Mouse (Mus musculus) left cerebral cortex, adult 18-20 months (tissue): Measurements from ENCODE around the gene Pla2g4b. TPM values are rescaled to one million over a fixed set of nuclear protein-coding genes. Genes with fewer than 3 reads are reported as not detected.

Source experiments
- DNase-seq, 2 experiments: peaks; one replicate each; pipeline ENCODE4 v3.0.0; 2021 to 2022; ENCODE audit warnings: low spot score in 2 of 2, mixed read lengths in 1 of 2
- microRNA-seq, 2 experiments: library from miRNA; unstranded; fragments of <30 nt; microRNA quantifications; one replicate each; pipeline ENCODE4 v1.2.0; 2021
- total RNA-seq, 2 experiments: library from RNA; stranded (reverse); gene quantifications; 2 replicates each; pipeline ENCODE4 v1.2.3; 2021

The Pla2g4b gene
- total RNA-seq, 2 experiments from 2014 or later: 3.2 to 3.3 TPM

DNA sequence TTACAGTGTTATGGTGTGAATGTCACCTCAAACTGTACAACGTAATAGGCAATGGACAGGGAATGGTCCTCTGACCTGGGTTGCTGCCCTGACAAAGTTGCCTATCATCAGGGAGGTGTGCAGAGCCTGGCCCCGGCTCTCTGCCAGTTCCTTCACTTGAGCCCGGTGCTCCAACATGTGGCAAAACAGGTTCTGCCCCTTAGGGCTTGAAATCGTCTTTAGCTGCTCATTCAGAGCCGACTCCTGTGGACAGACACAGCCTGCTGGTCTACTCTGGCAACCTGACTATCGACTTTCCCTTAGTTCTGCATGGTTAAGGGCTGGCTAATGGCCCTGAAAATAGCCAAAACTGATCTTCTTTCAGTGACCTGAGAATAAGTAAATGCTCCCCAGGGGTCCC lies 27.0 kb downstream of the Pla2g4b start:
- no peak for DNase-seq

DNA sequence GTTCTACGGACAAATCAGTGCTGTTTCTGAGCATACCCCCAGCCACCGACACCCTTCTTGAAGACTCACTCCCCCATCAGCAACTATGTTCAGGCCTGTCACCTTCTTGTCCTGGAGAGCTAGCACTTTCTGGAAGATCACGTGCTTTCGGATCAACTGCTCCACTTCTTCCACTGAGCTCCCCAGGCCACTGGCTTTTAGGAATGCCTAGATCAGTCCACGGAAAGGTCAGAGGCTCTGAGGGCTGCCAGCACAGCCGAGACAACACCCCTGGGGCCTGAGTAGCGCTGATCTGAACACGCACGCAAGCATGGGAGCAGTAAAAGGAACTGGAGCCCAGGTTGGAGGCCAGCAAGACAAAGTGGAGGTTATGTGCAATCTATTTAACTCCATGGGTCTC lies 27.4 kb downstream of the Pla2g4b start:
- DNase-seq: no peak

GRCm38 (mm10) chr2:120062248-120062647 lies 29.0 kb downstream of the Pla2g4b start:
- DNase-seq: no peak

DNA sequence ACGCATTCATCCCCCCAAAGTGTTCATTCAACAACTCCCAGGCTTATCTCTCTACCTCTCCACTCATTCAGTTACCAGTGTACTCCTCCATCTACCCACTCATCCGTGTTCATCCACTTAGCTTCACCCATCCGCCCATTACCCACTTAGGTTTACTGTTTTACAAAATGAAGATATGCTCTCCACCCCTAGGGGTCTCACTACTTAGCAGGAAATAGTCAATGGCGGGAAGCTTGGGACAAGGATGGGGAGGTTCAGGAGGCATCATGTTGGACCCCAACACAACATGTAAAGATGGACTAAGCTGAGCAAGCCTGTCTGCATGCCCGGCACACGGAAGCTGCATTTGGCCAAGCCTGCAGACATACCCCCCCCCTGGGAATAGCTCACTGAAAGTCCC lies 31.4 kb downstream of the Pla2g4b start:
- no peak for DNase-seq

DNA sequence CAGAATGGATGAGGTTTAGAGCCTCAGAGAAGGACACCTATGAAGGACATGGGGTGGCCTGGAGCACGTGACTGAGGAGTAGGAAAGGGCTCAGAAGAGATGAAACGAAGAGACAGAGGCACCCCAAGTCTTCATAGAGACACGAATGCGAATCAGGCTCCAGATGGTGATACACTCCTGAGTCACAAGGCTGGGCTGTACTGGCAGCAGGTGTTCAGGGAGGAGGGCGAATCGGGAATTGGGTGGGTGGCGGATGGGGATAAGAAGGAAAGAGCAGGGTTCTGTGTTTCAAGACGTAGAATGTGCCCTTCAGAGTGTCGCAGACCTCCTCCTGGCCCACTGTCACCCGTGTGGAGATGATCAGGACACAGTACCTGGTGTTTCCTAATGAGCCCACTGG lies 32.0 kb downstream of the Pla2g4b start:
- DNase-seq: peak in 1 of 2 experiments; percentile 23

- no peak for DNase-seq
Measured at GRCm38 (mm10) chr2:120066224-120066623, 33.0 kb downstream of the Pla2g4b start.

- DNase-seq: peak in 1 of 2 experiments; percentile 13
Measured at GRCm38 (mm10) chr2:120068555-120069465, 35.6 kb downstream of the Pla2g4b start.

- peak; percentile 54 to 73 for DNase-seq
Measured at GRCm38 (mm10) chr2:120069466-120069990, 36.3 kb downstream of the Pla2g4b start.

- DNase-seq: no peak
Measured at GRCm38 (mm10) chr2:120074096-120074495, 40.9 kb downstream of the Pla2g4b start.

- peak; percentile 40 to 56 for DNase-seq
Measured at GRCm38 (mm10) chr2:120076076-120076705, 43.0 kb downstream of the Pla2g4b start.

DNA sequence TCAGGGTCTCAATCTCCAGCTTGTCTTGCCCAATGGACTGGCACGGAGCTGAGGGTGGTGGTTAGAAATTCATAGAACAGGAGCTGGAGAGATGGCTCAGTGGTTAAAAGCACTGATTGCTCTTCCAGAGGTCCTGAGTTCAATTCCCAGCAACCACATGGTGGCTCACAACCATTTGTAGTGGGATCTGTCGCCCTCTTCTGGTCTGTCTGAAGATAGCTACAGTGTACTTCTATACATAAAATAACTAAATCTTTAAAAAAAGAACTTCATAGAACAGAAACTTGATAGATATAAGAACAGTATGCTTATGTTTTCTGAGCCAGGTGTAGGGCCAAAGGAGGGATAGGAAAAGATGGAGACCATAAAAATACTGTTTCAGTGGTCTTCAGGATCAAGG lies 49.2 kb downstream of the Pla2g4b start:
- DNase-seq: no peak

GRCm38 (mm10) chr2:120084593-120085361 lies 51.6 kb downstream of the Pla2g4b start:
- no peak for DNase-seq

- no peak for DNase-seq
Measured at GRCm38 (mm10) chr2:120086038-120086437, 52.8 kb downstream of the Pla2g4b start.

GRCm38 (mm10) chr2:120087391-120087790 lies 54.2 kb downstream of the Pla2g4b start:
- DNase-seq: no peak

- DNase-seq: no peak
Measured at GRCm38 (mm10) chr2:120087897-120088296, 54.7 kb downstream of the Pla2g4b start.

DNA sequence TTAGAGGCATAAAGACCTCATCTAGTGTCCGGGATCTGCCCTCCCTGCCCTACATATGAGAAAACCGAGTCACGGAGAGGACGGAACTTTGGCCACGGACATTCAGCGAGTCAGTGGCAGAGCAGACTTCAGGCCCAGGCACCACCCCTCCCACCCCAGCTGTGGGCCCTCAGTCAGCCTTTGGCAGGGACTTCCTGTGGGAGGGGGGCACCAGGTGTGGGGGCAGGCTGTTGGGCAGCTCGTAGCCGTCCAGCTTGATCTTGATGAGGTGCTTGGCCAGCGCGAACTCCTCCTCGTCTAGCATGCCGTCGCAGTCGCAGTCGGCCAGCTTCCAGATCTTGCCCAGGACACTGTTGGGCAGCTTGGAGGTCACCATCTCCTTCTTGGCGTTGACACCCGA lies 57.8 kb downstream of the Pla2g4b start:
- DNase-seq: no peak

Small RNAs within 50 kb of the gene (microRNA-seq; reads per million reads assigned to microRNA genes)
- 0 to 0.25 reads per million in 2 experiments for gene Mir7665

Other genes with a start within 250 kb of the Pla2g4b start
- 10 to 100 TPM; 17.8 to 20.5 TPM for gene Rpap1, start 245.9 kb upstream of the Pla2g4b start, total RNA-seq
- gene Tyro3, start 235.7 kb upstream of the Pla2g4b start, total RNA-seq: 100 to 1,000 TPM; 192 to 195 TPM
- gene Mga, start 136.2 kb upstream of the Pla2g4b start, total RNA-seq: 10 to 100 TPM; 59.4 to 65.6 TPM
- 10 to 100 TPM; 44.9 to 45.1 TPM for gene Mapkbp1, start 60.7 kb upstream of the Pla2g4b start, total RNA-seq
- 1 to 10 TPM; 4.2 to 5.1 TPM for gene Jmjd7, start 5.9 kb upstream of the Pla2g4b start, total RNA-seq
- 1 to 10 TPM in 1 of 2 experiments, not detected in 1; 1.3 TPM for gene Gm28042, start 5.9 kb upstream of the Pla2g4b start, total RNA-seq
- 10 to 100 TPM; 14.5 TPM for gene Ehd4, start 121.2 kb downstream of the Pla2g4b start, total RNA-seq
- gene Pla2g4e, start 211.9 kb downstream of the Pla2g4b start, total RNA-seq: 10 to 100 TPM; 18.0 to 20.9 TPM